10 mouse cellular contexts compared by ENCODE assay signal in the genomic region with DNA sequence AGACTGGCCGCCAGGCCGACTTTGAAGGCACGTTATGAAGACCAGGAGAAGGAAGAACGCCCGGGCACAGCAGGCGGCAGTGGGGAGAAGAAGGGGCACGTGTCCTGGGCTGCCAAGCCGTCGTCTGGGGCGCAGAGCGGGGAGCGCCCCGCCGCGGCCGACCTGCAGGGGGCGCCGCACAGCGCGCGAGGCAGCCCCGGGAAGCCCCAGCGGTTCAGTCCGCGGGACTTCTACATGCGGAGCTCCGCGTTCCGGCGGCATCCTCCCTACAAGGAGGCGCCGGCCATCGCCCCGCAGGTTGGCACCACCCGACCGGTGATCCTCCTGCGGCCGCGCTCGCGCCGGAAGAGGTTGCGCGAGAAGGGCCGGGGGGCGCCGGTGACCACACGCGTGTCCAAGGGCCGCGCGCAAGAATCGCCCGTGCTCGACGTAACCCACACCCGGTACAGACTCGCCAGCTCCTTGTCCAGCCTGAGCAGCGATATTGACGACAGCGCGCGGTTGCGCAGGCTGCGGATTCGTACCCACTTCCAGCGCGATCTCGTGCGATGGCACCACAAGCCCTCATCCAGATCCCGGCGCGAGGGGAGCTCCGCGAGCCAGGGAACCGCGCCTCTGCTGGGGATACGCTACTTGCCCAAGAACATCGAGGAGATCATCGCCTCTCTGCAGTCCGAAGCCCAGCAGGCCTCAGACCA. TPM values are rescaled to one million over a fixed set of nuclear protein-coding genes. Genes with fewer than 3 reads are reported as not detected.
DNase-seq lines count a peak whose midpoint lies in the region; ATAC-seq and TF ChIP-seq lines count a peak whose summit lies in the region.
"Had no signal": no experiment of that assay in that cellular context is flagged by ENCODE, and none has a peak within 500 bp of the region (broad histone marks: within the 10 kb centered on the region; RNA-seq: fewer than 3 reads in every experiment).

No protein-coding gene starts in this region.

- DNase-seq in gastrocnemius, adult 2 months = no peak
- DNase-seq in gastrocnemius, postnatal 36 days = no peak
- peak; percentile 57 for DNase-seq in ES-CJ7 (ENCODE audit: low read depth, low spot score)
- DNase-seq in hindbrain, postnatal 0 days (ENCODE audit: low spot score) = peak; percentile 64
- DNase-seq in lung, adult 18-20 months = peak; percentile 34 to 44
- peak; percentile 27 for DNase-seq in ovary, postnatal 14 days (ENCODE audit: low spot score)
- no peak for DNase-seq in spleen, postnatal 10 days (ENCODE audit: low spot score in 2 of 2)

- H3K4me3 ChIP-seq in gastrocnemius, adult 2 months = no peak overlapping the region
- H3K4me3 ChIP-seq in embryonic fibroblast, embryonic 13.5 days (ENCODE audit: insufficient read depth, low read length) = peak overlapping the region; percentile 10; the same call in 1 of the 2 replicates
- H3K4me3 ChIP-seq in hindbrain, postnatal 0 days (ENCODE audit: low read length) = peak overlapping the region; percentile 50

- H3K4me1 ChIP-seq in embryonic fibroblast, embryonic 13.5 days (ENCODE audit: control insufficient read depth, insufficient read depth, low read length) = no peaks in the 10 kb centered on the region
- no peaks in the 10 kb centered on the region for H3K4me1 ChIP-seq in hindbrain, postnatal 0 days (ENCODE audit: insufficient read depth, low read length)

- peak; percentile 36 for TF ChIP-seq CTCF in gastrocnemius, adult 2 months (IDR thresholded peaks at IDR 0.05)
- peak; percentile 23; the same call in 1 of the 2 replicates for TF ChIP-seq CTCF in embryonic fibroblast, embryonic 13.5 days (IDR thresholded peaks at IDR 0.05; ENCODE audit: borderline replicate concordance, insufficient read depth, low read length)
- no peak; the same call in 1 of the 2 replicates for TF ChIP-seq CTCF in hindbrain, postnatal 0 days (IDR thresholded peaks at IDR 0.05; ENCODE audit: low read depth)

- no peak overlapping the region for H3K27ac ChIP-seq in gastrocnemius, adult 2 months
- H3K27ac ChIP-seq in embryonic fibroblast, embryonic 13.5 days (ENCODE audit: insufficient read depth, low read length) = no peak overlapping the region
- no peak overlapping the region for H3K27ac ChIP-seq in hindbrain, postnatal 0 days

- ATAC-seq in hindbrain, postnatal 0 days = peak; percentile 92

- peaks cover 15% of the 10 kb centered on the region for H3K27me3 ChIP-seq in hindbrain, postnatal 0 days (ENCODE audit: insufficient read depth, low read length)

- no peaks in the 10 kb centered on the region for H3K36me3 ChIP-seq in hindbrain, postnatal 0 days (ENCODE audit: insufficient read depth, low read length)

- WGBS in hindbrain, postnatal 0 days = 2% methylated on average over 81 of the region's 81 CpGs

- H3K4me2 ChIP-seq in hindbrain, postnatal 0 days (ENCODE audit: low read depth, low read length) = peak overlapping the region; percentile 63

- peak overlapping the region; percentile 48 for H3K9ac ChIP-seq in hindbrain, postnatal 0 days (replicated peaks; ENCODE audit: low read length)

- TF ChIP-seq POLR2A in embryonic fibroblast, embryonic 13.5 days (IDR thresholded peaks at IDR 0.05; ENCODE audit: low read depth, low read length) = no peak

- no peaks in the 10 kb centered on the region for H3K9me3 ChIP-seq in hindbrain, postnatal 0 days (ENCODE audit: low read length)

- intact Hi-C loops in gastrocnemius, adult 2 months (cut with DNase I) = no loop called here
- intact Hi-C loops in gastrocnemius, postnatal 36 days (cut with DNase I) = no loop called here

RNA-seq across cellular contexts. Expression of gene Ttc6, which starts 12.2 kb away (rescaled TPM):
- not detected for total RNA-seq in gastrocnemius, adult 2 months (2021)
- not detected for total RNA-seq in gastrocnemius, postnatal 36 days (2021)
- polyA plus RNA-seq in embryonic fibroblast, embryonic 13.5 days (2011; ENCODE audit: insufficient read length, low read depth, missing spikeins) = 0.12 and 0.35 TPM in 2 replicates
- 0.54 and 1.3 TPM in 2 replicates for total RNA-seq in hindbrain, postnatal 0 days (2014; rRNA removed)
- 1.1 TPM in 2 replicates for polyA plus RNA-seq in hindbrain, postnatal 0 days (2015; fragmentation: Nextera tagmentation; extraction: Ambion mirVana)

RNA-seq across cellular contexts. Expression of gene Foxa1, which starts 29.4 kb away (rescaled TPM):
- not detected for total RNA-seq in gastrocnemius, adult 2 months (2021)
- not detected for total RNA-seq in gastrocnemius, postnatal 36 days (2021)
- 1.2 and 1.3 TPM in 2 replicates for polyA plus RNA-seq in embryonic fibroblast, embryonic 13.5 days (2011; ENCODE audit: insufficient read length, low read depth, missing spikeins)
- total RNA-seq in hindbrain, postnatal 0 days (2014; rRNA removed) = 0.47 and 0.73 TPM in 2 replicates
- polyA plus RNA-seq in hindbrain, postnatal 0 days (2015; fragmentation: Nextera tagmentation; extraction: Ambion mirVana) = 0.20 and 0.44 TPM in 2 replicates
- polyA plus RNA-seq: frontal cortex, adult 2 months; spleen, adult 2 months had no signal

Comparison
In these comparisons a context has a peak if more than half of its experiments do, and no peak if none do; other contexts are left out.
1. DNase-seq: peak in ES-CJ7 (single experiment), hindbrain, postnatal 0 days (single experiment), lung, adult 18-20 months (2 of 2) and ovary, postnatal 14 days (single experiment); none in gastrocnemius, adult 2 months (single experiment), gastrocnemius, postnatal 36 days (0 of 2) and spleen, postnatal 10 days (0 of 2).